Mouse (Mus musculus): ENCODE measurements around the gene Wdhd1. TPM values are rescaled to one million over a fixed set of nuclear protein-coding genes. Genes with fewer than 3 reads are reported as not detected.

Wdhd1 gene
- polyA plus RNA-seq, 1 experiment from 2014 or later: 36.9 TPM

GRCm38 (mm10) chr14:47269706-47270105, 7.0 kb downstream of the Wdhd1 start:
- no peaks in the 10 kb centered on the region for H3K27me3 ChIP-seq (ENCODE audit: insufficient read depth, poor library complexity, severe bottlenecking)
- H3K4me3 ChIP-seq: no peak overlapping the region
- no peak for DNase-seq (ENCODE audit: low spot score)
- peaks cover 99% of the 10 kb centered on the region for H3K36me3 ChIP-seq
- no peak overlapping the region for H3K27ac ChIP-seq
- peaks cover 2% of the 10 kb centered on the region for H3K4me1 ChIP-seq (replicated peaks)
- H3K9me3 ChIP-seq: no peaks in the 10 kb centered on the region
- WGBS: 93% methylated on average over 2 of the region's 2 CpGs

- Histone ChIP-seq H3K27me3 (ENCODE audit: insufficient read depth, poor library complexity, severe bottlenecking) (no peaks in the 10 kb centered on the region), H3K27ac (no peak overlapping the region), H3K4me3 (no peak overlapping the region), H3K9me3 (no peaks in the 10 kb centered on the region), H3K36me3 (peaks cover 99% of the 10 kb centered on the region), H3K4me1 (replicated peaks) (no peaks in the 10 kb centered on the region)
- 98% methylated on average over 4 of the region's 4 CpGs for WGBS
- DNase-seq (ENCODE audit: low spot score): no peak
These were observed 7.6 kb downstream of the Wdhd1 start for GRCm38 (mm10) chr14:47269056-47269455.

GRCm38 (mm10) chr14:47265829-47266228, 10.8 kb downstream of the Wdhd1 start:
- no peak overlapping the region for H3K27ac ChIP-seq
- no peak for DNase-seq (ENCODE audit: low spot score)

GRCm38 (mm10) chr14:47264866-47265265, 11.8 kb downstream of the Wdhd1 start:
- Histone ChIP-seq H3K27ac (no peak overlapping the region), H3K4me1 (replicated peaks) (no peaks in the 10 kb centered on the region), H3K36me3 (peaks cover 89% of the 10 kb centered on the region), H3K9me3 (no peaks in the 10 kb centered on the region), H3K4me3 (no peak overlapping the region), H3K27me3 (ENCODE audit: insufficient read depth, poor library complexity, severe bottlenecking) (no peaks in the 10 kb centered on the region)
- 97% methylated on average over 3 of the region's 3 CpGs for WGBS
- DNase-seq (ENCODE audit: low spot score): no peak

More at GRCm38 (mm10) chr14:47265829-47266228, 10.8 kb downstream of the Wdhd1 start:
- no peaks in the 10 kb centered on the region for H3K4me1 ChIP-seq (replicated peaks)
- H3K9me3 ChIP-seq: no peaks in the 10 kb centered on the region
- WGBS: 94% methylated on average over 8 of the region's 8 CpGs
- no peaks in the 10 kb centered on the region for H3K27me3 ChIP-seq (ENCODE audit: insufficient read depth, poor library complexity, severe bottlenecking)
- H3K4me3 ChIP-seq: no peak overlapping the region
- H3K36me3 ChIP-seq: peaks cover 89% of the 10 kb centered on the region

GRCm38 (mm10) chr14:47249839-47250238, 26.8 kb downstream of the Wdhd1 start:
- Histone ChIP-seq H3K4me3 (no peak overlapping the region), H3K9me3 (no peaks in the 10 kb centered on the region), H3K4me1 (replicated peaks) (no peaks in the 10 kb centered on the region), H3K36me3 (peaks cover 94% of the 10 kb centered on the region), H3K27me3 (ENCODE audit: insufficient read depth, poor library complexity, severe bottlenecking) (no peaks in the 10 kb centered on the region), H3K27ac (no peak overlapping the region)
- no peak for DNase-seq (ENCODE audit: low spot score)
- WGBS: 88% methylated on average over 6 of the region's 6 CpGs

GRCm38 (mm10) chr14:47242753-47243152, 33.9 kb downstream of the Wdhd1 start:
- H3K9me3 ChIP-seq: no peaks in the 10 kb centered on the region
- peaks cover 78% of the 10 kb centered on the region for H3K36me3 ChIP-seq

GRCm38 (mm10) chr14:47241046-47241445, 35.6 kb downstream of the Wdhd1 start:
- Histone ChIP-seq H3K4me1 (replicated peaks) (no peaks in the 10 kb centered on the region), H3K27me3 (ENCODE audit: insufficient read depth, poor library complexity, severe bottlenecking) (no peaks in the 10 kb centered on the region), H3K4me3 (no peak overlapping the region), H3K9me3 (0 out of 2 replicates have a peak, but pooled peaks cover 3% of the 10 kb centered on the region), H3K27ac (no peak overlapping the region), H3K36me3 (peaks cover 61% of the 10 kb centered on the region)
- 94% methylated on average over 6 of the region's 6 CpGs for WGBS
- no peak for DNase-seq (ENCODE audit: low spot score)

More at GRCm38 (mm10) chr14:47242753-47243152, 33.9 kb downstream of the Wdhd1 start:
- Histone ChIP-seq H3K4me3 (no peak overlapping the region), H3K27me3 (ENCODE audit: insufficient read depth, poor library complexity, severe bottlenecking) (no peaks in the 10 kb centered on the region), H3K4me1 (replicated peaks) (no peaks in the 10 kb centered on the region), H3K27ac (no peak overlapping the region)
- WGBS: 91% methylated on average over 4 of the region's 4 CpGs
- no peak for DNase-seq (ENCODE audit: low spot score)

- Histone ChIP-seq H3K4me3 (no peak overlapping the region), H3K9me3 (0 out of 2 replicates have a peak, but pooled peaks cover 6% of the 10 kb centered on the region), H3K36me3 (peaks cover 57% of the 10 kb centered on the region), H3K27ac (no peak overlapping the region), H3K27me3 (ENCODE audit: insufficient read depth, poor library complexity, severe bottlenecking) (no peaks in the 10 kb centered on the region), H3K4me1 (replicated peaks) (no peaks in the 10 kb centered on the region)
- 100% methylated on average over 1 of the region's 1 CpGs for WGBS
- no peak for DNase-seq (ENCODE audit: low spot score)
These were observed 36.1 kb downstream of the Wdhd1 start for GRCm38 (mm10) chr14:47240600-47240999.

- peaks cover 10% of the 10 kb centered on the region; the same call in 1 of the 2 replicates for H3K9me3 ChIP-seq
- peaks cover 25% of the 10 kb centered on the region for H3K36me3 ChIP-seq
- no peaks in the 10 kb centered on the region for H3K27me3 ChIP-seq (ENCODE audit: insufficient read depth, poor library complexity, severe bottlenecking)
- no peak for DNase-seq (ENCODE audit: low spot score)
- no peaks in the 10 kb centered on the region for H3K4me1 ChIP-seq (replicated peaks)
- H3K4me3 ChIP-seq: no peak overlapping the region
- 86% methylated on average over 4 of the region's 4 CpGs for WGBS
- no peak overlapping the region for H3K27ac ChIP-seq
These were observed 39.4 kb downstream of the Wdhd1 start for GRCm38 (mm10) chr14:47237286-47237685.

GRCm38 (mm10) chr14:47236491-47236890, 40.2 kb downstream of the Wdhd1 start:
- H3K27ac ChIP-seq: no peak overlapping the region
- 91% methylated on average over 7 of the region's 7 CpGs for WGBS

GRCm38 (mm10) chr14:47234526-47235250, 42.0 kb downstream of the Wdhd1 start:
- H3K27ac ChIP-seq: no peak overlapping the region
- H3K4me3 ChIP-seq: no peak overlapping the region
- no peak for DNase-seq (ENCODE audit: low spot score)

More at GRCm38 (mm10) chr14:47236491-47236890, 40.2 kb downstream of the Wdhd1 start:
- H3K4me1 ChIP-seq (replicated peaks): no peaks in the 10 kb centered on the region
- no peaks in the 10 kb centered on the region for H3K27me3 ChIP-seq (ENCODE audit: insufficient read depth, poor library complexity, severe bottlenecking)
- no peak overlapping the region for H3K4me3 ChIP-seq
- peaks cover 10% of the 10 kb centered on the region; the same call in 1 of the 2 replicates for H3K9me3 ChIP-seq
- peaks cover 17% of the 10 kb centered on the region for H3K36me3 ChIP-seq
- DNase-seq (ENCODE audit: low spot score): no peak

GRCm38 (mm10) chr14:47234032-47234431, 42.6 kb downstream of the Wdhd1 start:
- no peaks in the 10 kb centered on the region for H3K36me3 ChIP-seq
- H3K4me3 ChIP-seq: no peak overlapping the region
- 91% methylated on average over 3 of the region's 3 CpGs for WGBS
- no peaks in the 10 kb centered on the region for H3K4me1 ChIP-seq (replicated peaks)
- H3K27ac ChIP-seq: no peak overlapping the region
- no peaks in the 10 kb centered on the region for H3K27me3 ChIP-seq (ENCODE audit: insufficient read depth, poor library complexity, severe bottlenecking)
- peaks cover 10% of the 10 kb centered on the region; the same call in 1 of the 2 replicates for H3K9me3 ChIP-seq
- DNase-seq (ENCODE audit: low spot score): no peak

More at GRCm38 (mm10) chr14:47234526-47235250, 42.0 kb downstream of the Wdhd1 start:
- Histone ChIP-seq H3K27me3 (ENCODE audit: insufficient read depth, poor library complexity, severe bottlenecking) (no peaks in the 10 kb centered on the region), H3K4me1 (replicated peaks) (no peaks in the 10 kb centered on the region), H3K9me3 (peaks cover 10% of the 10 kb centered on the region; the same call in 1 of the 2 replicates), H3K36me3 (peaks cover 2% of the 10 kb centered on the region; the same call in 1 of the 2 replicates)
- 76% methylated on average over 5 of the region's 5 CpGs for WGBS

GRCm38 (mm10) chr14:47233602-47234001, 43.1 kb downstream of the Wdhd1 start:
- 74% methylated on average over 2 of the region's 2 CpGs for WGBS
- Histone ChIP-seq H3K9me3 (peaks cover 10% of the 10 kb centered on the region; the same call in 1 of the 2 replicates), H3K27me3 (ENCODE audit: insufficient read depth, poor library complexity, severe bottlenecking) (no peaks in the 10 kb centered on the region), H3K36me3 (no peaks in the 10 kb centered on the region), H3K4me1 (replicated peaks) (no peaks in the 10 kb centered on the region), H3K27ac (no peak overlapping the region), H3K4me3 (no peak overlapping the region)
- DNase-seq (ENCODE audit: low spot score): no peak

Data from hindbrain, embryonic 10.5 days (tissue).